Mouse (Mus musculus): Measurements from ENCODE around the gene Uchl3. TPM values are rescaled to one million over a fixed set of nuclear protein-coding genes. Genes with fewer than 3 reads are reported as not detected.
A peak's percentile ranks its signal among the peaks of the same experiment; 100 is the strongest.

Gene Uchl3
- polyA plus RNA-seq, 1 experiment from 2014 or later: 143 TPM

DNA sequence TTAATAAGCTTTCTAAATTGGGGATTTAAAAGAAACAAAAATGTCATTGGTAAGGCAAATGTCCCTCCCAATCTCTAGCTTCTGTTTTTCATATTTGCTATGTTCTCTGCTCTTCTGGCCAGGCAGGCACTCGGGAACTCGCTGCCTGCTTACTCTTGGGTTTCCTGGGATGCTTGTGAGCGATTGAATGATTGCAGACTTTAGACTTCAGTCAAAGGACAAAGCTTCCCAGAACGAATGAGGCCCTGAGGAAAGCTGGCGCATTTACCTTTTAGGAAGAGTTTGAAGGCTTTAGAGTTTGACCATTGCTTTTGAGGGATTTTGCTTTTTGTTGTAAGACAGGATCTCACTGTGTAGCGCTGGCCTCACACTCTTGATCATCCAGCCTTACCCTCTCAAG is 33.9 kb downstream of the Uchl3 start:
- Histone ChIP-seq H3K4me1 (replicated peaks; ENCODE audit: control insufficient read depth, insufficient read depth, low read length) (no peaks in the 10 kb centered on the region), H3K4me3 (ENCODE audit: low read depth, low read length) (no peak overlapping the region), H3K27ac (ENCODE audit: low read depth, low read length) (no peak overlapping the region), H3K4me2 (replicated peaks; ENCODE audit: low read depth) (no peak overlapping the region), H3K9me3 (ENCODE audit: control insufficient read depth) (no peaks in the 10 kb centered on the region), H3K27me3 (replicated peaks; ENCODE audit: control insufficient read depth, insufficient read depth, low read length) (no peaks in the 10 kb centered on the region), H3K9ac (ENCODE audit: low read depth, low read length) (no peak overlapping the region), H3K36me3 (ENCODE audit: control insufficient read depth, insufficient read depth) (no peaks in the 10 kb centered on the region)
- TF ChIP-seq CTCF (IDR thresholded peaks at IDR 0.05; ENCODE audit: low read depth): no peak
- no peak for ATAC-seq
- WGBS: 80% methylated on average over 6 of the region's 6 CpGs

GRCm38 (mm10) chr14:101688406-101688805 is 34.6 kb downstream of the Uchl3 start:
- no peaks in the 10 kb centered on the region for H3K9me3 ChIP-seq (ENCODE audit: control insufficient read depth)
- no peak for TF ChIP-seq CTCF (IDR thresholded peaks at IDR 0.05; ENCODE audit: low read depth)
- H3K36me3 ChIP-seq (ENCODE audit: control insufficient read depth, insufficient read depth): peaks cover 2% of the 10 kb centered on the region; the same call in 1 of the 2 replicates
- 80% methylated on average over 2 of the region's 2 CpGs for whole genome bisulfite sequencing
- no peak for ATAC-seq
- no peaks in the 10 kb centered on the region for H3K4me1 ChIP-seq (replicated peaks; ENCODE audit: control insufficient read depth, insufficient read depth, low read length)
- no peaks in the 10 kb centered on the region for H3K27me3 ChIP-seq (replicated peaks; ENCODE audit: control insufficient read depth, insufficient read depth, low read length)
- H3K4me3 ChIP-seq (ENCODE audit: low read depth, low read length): no peak overlapping the region
- H3K4me2 ChIP-seq (replicated peaks; ENCODE audit: low read depth): no peak overlapping the region
- H3K9ac ChIP-seq (ENCODE audit: low read depth, low read length): no peak overlapping the region
- no peak overlapping the region for H3K27ac ChIP-seq (ENCODE audit: low read depth, low read length)

DNA sequence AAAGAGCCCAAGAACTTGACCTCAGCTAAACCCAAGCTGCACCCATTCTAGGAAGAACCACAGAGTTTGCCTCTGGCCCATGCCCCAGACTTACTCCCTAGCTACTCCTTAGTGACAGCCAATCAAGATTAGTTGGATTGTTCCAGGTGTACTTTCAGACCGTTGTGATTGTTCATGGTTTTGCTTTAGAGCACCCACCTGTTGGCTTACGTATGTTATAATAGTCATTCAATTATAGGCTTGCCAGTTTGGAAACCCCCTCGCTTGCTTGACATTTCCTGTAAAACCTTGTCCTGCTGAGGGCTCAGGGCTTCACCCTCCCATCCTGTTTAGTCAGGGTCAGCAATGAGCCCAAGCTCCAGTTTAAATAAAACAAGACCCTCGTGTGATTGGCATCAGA is 50.7 kb downstream of the Uchl3 start:
- TF ChIP-seq CTCF (IDR thresholded peaks at IDR 0.05; ENCODE audit: low read depth): no peak
- no peak for ATAC-seq
- Histone ChIP-seq H3K4me1 (replicated peaks; ENCODE audit: control insufficient read depth, insufficient read depth, low read length) (no peaks in the 10 kb centered on the region), H3K27me3 (replicated peaks; ENCODE audit: control insufficient read depth, insufficient read depth, low read length) (no peaks in the 10 kb centered on the region), H3K27ac (ENCODE audit: low read depth, low read length) (no peak overlapping the region), H3K36me3 (ENCODE audit: control insufficient read depth, insufficient read depth) (no peaks in the 10 kb centered on the region), H3K4me2 (replicated peaks; ENCODE audit: low read depth) (no peak overlapping the region), H3K9me3 (ENCODE audit: control insufficient read depth) (no peaks in the 10 kb centered on the region), H3K9ac (ENCODE audit: low read depth, low read length) (no peak overlapping the region), H3K4me3 (ENCODE audit: low read depth, low read length) (no peak overlapping the region)
- 74% methylated on average over 4 of the region's 4 CpGs for whole genome bisulfite sequencing

DNA sequence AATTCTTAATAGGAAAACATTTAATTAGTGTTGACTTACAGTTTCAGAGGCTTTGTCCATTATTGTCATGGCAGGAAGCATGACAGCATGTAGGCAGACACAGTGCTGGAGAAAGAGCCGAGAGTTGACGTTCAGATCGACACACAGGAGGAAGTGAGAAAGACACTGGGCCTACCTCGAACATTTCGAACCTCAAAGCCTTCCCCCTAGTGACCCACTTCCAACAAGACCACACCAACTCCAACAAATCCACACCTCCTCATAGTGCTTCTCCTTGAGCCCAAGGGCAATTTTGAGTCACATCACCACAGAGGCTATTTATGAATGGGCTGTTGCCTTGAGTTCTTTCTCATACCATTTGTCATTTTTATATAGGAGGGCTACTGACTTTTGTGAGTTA is 53.3 kb downstream of the Uchl3 start:
- Histone ChIP-seq H3K9ac (ENCODE audit: low read depth, low read length) (no peak overlapping the region), H3K9me3 (ENCODE audit: control insufficient read depth) (no peaks in the 10 kb centered on the region), H3K36me3 (ENCODE audit: control insufficient read depth, insufficient read depth) (no peaks in the 10 kb centered on the region), H3K4me2 (replicated peaks; ENCODE audit: low read depth) (no peak overlapping the region), H3K4me1 (replicated peaks; ENCODE audit: control insufficient read depth, insufficient read depth, low read length) (no peaks in the 10 kb centered on the region), H3K4me3 (ENCODE audit: low read depth, low read length) (no peak overlapping the region), H3K27ac (ENCODE audit: low read depth, low read length) (no peak overlapping the region), H3K27me3 (replicated peaks; ENCODE audit: control insufficient read depth, insufficient read depth, low read length) (no peaks in the 10 kb centered on the region)
- no peak for TF ChIP-seq CTCF (IDR thresholded peaks at IDR 0.05; ENCODE audit: low read depth)
- WGBS: 82% methylated on average over 5 of the region's 5 CpGs
- no peak for ATAC-seq

GRCm38 (mm10) chr14:101714414-101714813 is 60.6 kb downstream of the Uchl3 start:
- TF ChIP-seq CTCF (IDR thresholded peaks at IDR 0.05; ENCODE audit: low read depth): no peak
- H3K36me3 ChIP-seq (ENCODE audit: control insufficient read depth, insufficient read depth): no peaks in the 10 kb centered on the region
- no peaks in the 10 kb centered on the region for H3K9me3 ChIP-seq (ENCODE audit: control insufficient read depth)
- no peaks in the 10 kb centered on the region for H3K4me1 ChIP-seq (replicated peaks; ENCODE audit: control insufficient read depth, insufficient read depth, low read length)
- no peak overlapping the region for H3K4me3 ChIP-seq (ENCODE audit: low read depth, low read length)
- no peak overlapping the region for H3K4me2 ChIP-seq (replicated peaks; ENCODE audit: low read depth)
- H3K9ac ChIP-seq (ENCODE audit: low read depth, low read length): no peak overlapping the region
- no peak overlapping the region for H3K27ac ChIP-seq (ENCODE audit: low read depth, low read length)
- WGBS: 84% methylated on average over 2 of the region's 2 CpGs
- ATAC-seq: no peak
- no peaks in the 10 kb centered on the region for H3K27me3 ChIP-seq (replicated peaks; ENCODE audit: control insufficient read depth, insufficient read depth, low read length)

- peak; percentile 34; the same call in 1 of the 2 replicates for TF ChIP-seq CTCF (IDR thresholded peaks at IDR 0.05; ENCODE audit: low read depth)
- H3K36me3 ChIP-seq (ENCODE audit: control insufficient read depth, insufficient read depth): no peaks in the 10 kb centered on the region
- peak; percentile 59 for ATAC-seq
- peak within 1 kb of the TSS; percentile 71 for H3K4me3 ChIP-seq (ENCODE audit: low read depth, low read length)
- peaks cover 8% of the 10 kb centered on the region; the same call in 1 of the 2 replicates for H3K27me3 ChIP-seq (replicated peaks; ENCODE audit: control insufficient read depth, insufficient read depth, low read length)
- under 1% methylated on average over 50 of the region's 51 CpGs for WGBS
- peak within 1 kb of the TSS; percentile 43 for H3K9ac ChIP-seq (ENCODE audit: low read depth, low read length)
- H3K4me1 ChIP-seq (replicated peaks; ENCODE audit: control insufficient read depth, insufficient read depth, low read length): peaks cover 5% of the 10 kb centered on the region; the same call in 1 of the 2 replicates
- no peaks in the 10 kb centered on the region for H3K9me3 ChIP-seq (ENCODE audit: control insufficient read depth)
- no peak within 1 kb of the TSS for H3K27ac ChIP-seq (ENCODE audit: low read depth, low read length)
- H3K4me2 ChIP-seq (replicated peaks; ENCODE audit: low read depth): peak within 1 kb of the TSS; percentile 99
Observed at GRCm38 (mm10) chr14:101729237-101729971, 75.6 kb downstream of the Uchl3 start, which contains the start of the genes Gm9922 and Lmo7. TSS of gene Gm9922 (minus strand) at chr14:101729814. TSS of gene Lmo7 (plus strand) at chr14:101729957.

Measured in intestine, postnatal 0 days (tissue).